Mouse (Mus musculus) hindbrain, embryonic 11.5 days (tissue): ENCODE results near the gene Slc38a2. TPM values are rescaled to one million over a fixed set of nuclear protein-coding genes. Genes with fewer than 3 reads are reported as not detected.

Experiments used
- ATAC-seq: fragments of 200-750 bp; cut with Nextera tagmentation; 2 replicates; pipeline ENCODE4 v1.8.0; 2017; ENCODE audit warnings: mild to moderate bottlenecking, moderate TSS enrichment, moderate library complexity; ENCODE audit not compliant: low FRiP score
- DNase-seq: peaks from one replicate; pipeline ENCODE4 v3.0.0-alpha.2; 2015; ENCODE audit warnings: low spot score
- H3K27ac ChIP-seq: fragments of 300-500 bp; sonication (generic); 2 replicates; pipeline ENCODE4 v1.5.1; 2014; ENCODE audit warnings: mild to moderate bottlenecking, low read depth, low read length
- H3K27me3 ChIP-seq: fragments of 300-500 bp; sonication (generic); 2 replicates; pipeline ENCODE4 v1.6.1; 2014; ENCODE audit warnings: mild to moderate bottlenecking, low read length, moderate library complexity, mixed read lengths; ENCODE audit not compliant: control insufficient read depth, insufficient read depth
- H3K36me3 ChIP-seq: fragments of 300-500 bp; sonication (generic); 2 replicates; pipeline ENCODE4 v1.6.1; 2014; ENCODE audit warnings: mild to moderate bottlenecking, low read length, moderate library complexity, mixed read lengths; ENCODE audit not compliant: control insufficient read depth, insufficient read depth
- H3K4me1 ChIP-seq: fragments of 300-500 bp; sonication (generic); replicated peaks from 2 replicates; pipeline ENCODE4 v1.6.1; 2014; ENCODE audit warnings: low read length, mixed read lengths; ENCODE audit not compliant: control insufficient read depth, insufficient read depth
- H3K4me2 ChIP-seq: fragments of 300-500 bp; sonication (generic); replicated peaks from 2 replicates; pipeline ENCODE4 v1.6.1; 2014; ENCODE audit warnings: mild to moderate bottlenecking, low read depth, low read length
- H3K4me3 ChIP-seq: fragments of 300-500 bp; sonication (generic); 2 replicates; pipeline ENCODE4 v1.5.1; 2014; ENCODE audit warnings: low read depth, low read length
- H3K9ac ChIP-seq: fragments of 300-500 bp; sonication (generic); 2 replicates; pipeline ENCODE4 v1.6.1; 2014; ENCODE audit warnings: low read depth, low read length
- H3K9me3 ChIP-seq: fragments of 300-500 bp; sonication (generic); 2 replicates; pipeline ENCODE4 v1.6.1; 2016; ENCODE audit warnings: low read length; ENCODE audit not compliant: control insufficient read depth
- WGBS: fragments of 180-500 bp; shearing (Covaris S2); extraction: QIAGEN DNeasy Blood & Tissue Kit; methylation state at CpG from one replicate; pipeline ENCODE4 v1.1.7; 2014; 5-methylcytosine and 5-hydroxymethylcytosine counted together
- polyA plus RNA-seq: library from polyadenylated mRNA; unstranded; fragments of >200 nt; fragmentation: Nextera tagmentation; extraction: Ambion mirVana; gene quantifications from 2 replicates; pipeline ENCODE4 v1.2.1, GENCODE M21; 2014

The Slc38a2 gene
- polyA plus RNA-seq, 1 experiment from 2014 or later = 209 TPM

DNA sequence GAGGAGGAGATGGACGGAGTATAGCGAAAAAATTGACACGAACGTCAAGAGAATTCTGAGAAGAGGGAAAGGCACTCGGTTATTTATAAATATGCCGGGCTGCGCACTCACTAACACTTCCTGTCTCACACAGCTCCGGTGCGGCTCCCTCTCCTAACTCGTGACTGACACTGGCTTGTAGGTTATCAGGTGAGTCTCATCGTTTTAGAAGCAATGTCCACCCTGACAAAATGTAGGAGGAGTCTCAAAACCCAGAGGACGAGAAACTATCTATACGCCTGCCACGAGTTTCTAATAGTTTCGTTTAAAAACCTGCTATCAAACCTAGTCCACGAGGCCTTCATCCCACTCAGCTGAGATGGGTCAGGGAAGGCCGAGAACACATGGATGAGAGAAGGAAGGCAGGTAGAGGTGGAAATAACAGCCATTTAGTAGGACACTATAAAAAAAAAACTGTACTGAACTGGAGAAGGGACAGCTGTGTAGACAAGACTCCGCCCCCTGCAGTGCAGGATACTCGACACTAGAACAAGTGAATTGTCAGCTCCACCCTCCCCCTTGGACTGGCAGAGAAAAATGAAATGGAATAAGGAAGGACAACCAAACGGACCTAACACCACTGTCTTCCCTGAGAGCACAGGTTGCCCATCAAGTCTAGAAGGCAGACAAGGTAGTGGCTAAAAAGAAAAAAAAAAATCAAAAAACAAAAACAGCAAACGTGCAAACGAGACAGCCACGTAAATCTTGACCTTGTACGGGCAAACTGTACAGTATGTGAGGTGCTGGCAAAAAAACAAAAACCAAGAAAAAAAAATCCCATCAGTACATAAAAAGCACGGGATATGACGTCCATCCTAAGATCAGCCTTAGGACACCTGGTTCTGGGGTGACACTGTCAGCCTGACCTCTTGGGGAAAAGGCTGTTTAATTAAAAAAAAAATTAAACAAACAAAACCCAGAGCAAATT, 3.8 kb downstream of the Slc38a2 start:
- ATAC-seq (no peak), DNase-seq (no peak)
- no peaks in the 10 kb centered on the region for H3K9me3 ChIP-seq
- H3K36me3 ChIP-seq = peaks cover 37% of the 10 kb centered on the region
- H3K4me2 ChIP-seq = peak overlapping the region; percentile 25
- no peak overlapping the region for H3K27ac ChIP-seq
- H3K4me1 ChIP-seq = peaks cover 6% of the 10 kb centered on the region; the same call in 1 of the 2 replicates
- no peak overlapping the region for H3K9ac ChIP-seq
- H3K4me3 ChIP-seq = peak overlapping the region; percentile 83; the same call in 1 of the 2 replicates
- 84% methylated on average over 26 of the region's 26 CpGs for WGBS
- no peaks in the 10 kb centered on the region for H3K27me3 ChIP-seq

DNA sequence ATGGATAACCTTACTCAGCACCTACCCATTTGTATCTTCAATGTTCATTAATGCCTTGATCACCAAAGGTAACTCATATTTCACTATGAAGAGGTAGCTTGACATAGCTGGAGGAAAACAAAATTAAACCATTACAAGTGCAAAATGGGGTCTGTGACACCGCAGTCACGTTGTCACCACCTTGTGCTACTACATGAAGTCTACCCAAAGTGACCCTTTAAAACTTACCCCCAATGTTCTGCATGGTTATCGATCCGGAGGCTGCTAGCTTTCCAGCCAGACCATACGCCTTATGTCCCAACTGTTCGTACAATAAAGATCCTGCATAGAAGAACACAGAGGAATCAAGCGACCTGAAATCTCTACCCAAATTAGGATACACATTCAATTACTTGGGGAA, 4.5 kb downstream of the Slc38a2 start:
- no peaks in the 10 kb centered on the region for H3K27me3 ChIP-seq
- H3K36me3 ChIP-seq = peaks cover 42% of the 10 kb centered on the region
- H3K27ac ChIP-seq = no peak overlapping the region
- no peak overlapping the region for H3K9ac ChIP-seq
- H3K4me1 ChIP-seq = peaks cover 4% of the 10 kb centered on the region; the same call in 1 of the 2 replicates
- H3K9me3 ChIP-seq = no peaks in the 10 kb centered on the region
- H3K4me2 ChIP-seq = no peak overlapping the region
- ATAC-seq = no peak
- WGBS = 92% methylated on average over 7 of the region's 7 CpGs
- no peak overlapping the region for H3K4me3 ChIP-seq
- DNase-seq = no peak

DNA sequence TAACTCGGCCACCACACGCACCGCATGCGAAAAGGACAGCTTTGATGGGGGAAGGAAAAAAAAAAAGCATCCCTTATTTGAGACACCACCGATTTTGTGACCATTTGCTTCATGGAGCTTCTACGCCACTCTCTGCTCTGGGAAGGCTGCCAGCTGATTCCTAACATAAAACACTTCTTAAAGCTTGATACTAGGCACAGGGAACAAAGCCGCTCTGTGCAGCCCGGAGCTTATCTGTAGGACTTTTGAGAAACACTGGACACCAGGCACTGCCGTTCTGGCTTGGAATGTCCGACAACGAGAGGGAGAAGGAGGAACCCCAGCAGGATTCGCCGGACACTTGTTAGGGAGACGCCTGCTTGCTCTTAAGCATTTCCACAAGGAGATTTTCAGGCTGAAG, 5.8 kb downstream of the Slc38a2 start:
- no peak for DNase-seq

DNA sequence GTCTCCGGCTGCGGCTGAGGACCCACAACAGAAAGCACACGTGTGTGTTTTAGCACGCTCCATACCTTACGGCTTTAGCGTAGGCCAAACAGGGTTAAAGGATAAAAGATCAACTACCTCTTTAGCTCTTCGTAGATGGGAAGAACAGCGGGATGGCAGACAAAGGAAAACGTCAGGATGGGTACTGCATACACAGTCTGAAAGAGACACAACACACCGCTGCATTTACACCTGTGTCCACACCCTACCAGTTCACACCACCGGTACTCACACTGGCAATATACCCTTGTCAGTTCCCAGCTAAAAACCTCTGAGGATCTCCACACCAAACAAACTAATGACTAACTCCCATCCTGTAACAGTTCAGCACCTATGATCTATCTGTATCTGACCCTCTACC, 7.1 kb downstream of the Slc38a2 start:
- no peak overlapping the region for H3K4me2 ChIP-seq
- H3K36me3 ChIP-seq = peaks cover 54% of the 10 kb centered on the region
- H3K4me3 ChIP-seq = no peak overlapping the region
- WGBS = 95% methylated on average over 11 of the region's 11 CpGs
- ATAC-seq (no peak), DNase-seq (no peak)
- H3K27ac ChIP-seq = no peak overlapping the region
- H3K9ac ChIP-seq = no peak overlapping the region
- H3K4me1 ChIP-seq = peaks cover 4% of the 10 kb centered on the region; the same call in 1 of the 2 replicates
- H3K9me3 ChIP-seq = no peaks in the 10 kb centered on the region
- H3K27me3 ChIP-seq = no peaks in the 10 kb centered on the region

More for the DNA sequence above, 5.8 kb downstream of the Slc38a2 start:
- no peak overlapping the region for H3K27ac ChIP-seq
- H3K4me2 ChIP-seq = no peak overlapping the region
- H3K36me3 ChIP-seq = peaks cover 47% of the 10 kb centered on the region
- H3K9ac ChIP-seq = no peak overlapping the region
- H3K4me1 ChIP-seq = peaks cover 4% of the 10 kb centered on the region; the same call in 1 of the 2 replicates
- 91% methylated on average over 14 of the region's 14 CpGs for WGBS
- no peak overlapping the region for H3K4me3 ChIP-seq
- H3K27me3 ChIP-seq = no peaks in the 10 kb centered on the region
- H3K9me3 ChIP-seq = no peaks in the 10 kb centered on the region
- no peak for ATAC-seq

DNA sequence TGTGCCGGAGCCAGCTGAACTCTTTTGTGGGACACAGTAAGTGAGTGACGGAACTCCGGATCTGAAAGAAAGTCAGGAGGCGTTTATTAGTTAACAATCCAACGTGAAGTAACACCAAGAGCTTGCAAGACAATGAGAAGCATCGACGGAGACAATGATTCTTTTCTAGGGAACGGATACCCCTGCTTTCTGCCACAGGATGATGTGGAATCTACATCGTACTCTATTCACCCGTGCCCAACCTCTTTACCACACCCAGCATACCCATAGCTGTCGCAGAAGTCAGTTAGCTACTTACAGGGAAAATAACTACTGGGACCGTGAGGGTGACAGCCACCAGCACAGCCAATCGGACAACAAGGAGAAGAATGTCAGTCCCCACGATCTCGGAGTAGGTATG, 8.1 kb downstream of the Slc38a2 start:
- 90% methylated on average over 15 of the region's 15 CpGs for WGBS
- peaks cover 54% of the 10 kb centered on the region for H3K36me3 ChIP-seq

DNA sequence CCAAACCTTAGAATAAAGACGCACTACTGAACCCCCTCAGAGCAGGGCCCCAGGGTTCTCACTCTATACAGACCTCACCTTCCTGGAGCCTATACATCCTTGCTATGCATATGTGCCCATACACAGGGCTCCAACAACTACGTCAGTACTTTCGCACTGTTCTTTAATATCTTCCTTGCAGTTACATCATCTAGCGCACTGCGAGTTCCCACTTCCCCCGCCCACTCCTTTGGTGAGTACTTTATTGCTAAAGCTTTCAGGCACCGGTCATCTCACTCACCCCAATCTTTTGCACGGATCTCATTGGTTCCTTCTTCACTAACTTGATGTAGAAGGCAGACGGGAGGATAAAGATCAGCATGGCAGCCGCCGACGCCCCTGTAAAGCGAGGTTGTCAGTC, 8.7 kb downstream of the Slc38a2 start:
- no peak overlapping the region for H3K4me3 ChIP-seq
- DNase-seq (no peak), ATAC-seq (no peak)
- H3K4me1 ChIP-seq = no peaks in the 10 kb centered on the region
- WGBS = 93% methylated on average over 13 of the region's 13 CpGs
- H3K27me3 ChIP-seq = no peaks in the 10 kb centered on the region
- no peak overlapping the region for H3K9ac ChIP-seq
- peaks cover 53% of the 10 kb centered on the region for H3K36me3 ChIP-seq
- no peak overlapping the region for H3K27ac ChIP-seq
- no peak overlapping the region for H3K4me2 ChIP-seq
- no peaks in the 10 kb centered on the region for H3K9me3 ChIP-seq

More for the DNA sequence above, 8.1 kb downstream of the Slc38a2 start:
- Histone ChIP-seq H3K4me1 (no peaks in the 10 kb centered on the region), H3K4me2 (no peak overlapping the region), H3K9me3 (no peaks in the 10 kb centered on the region), H3K27ac (no peak overlapping the region), H3K27me3 (no peaks in the 10 kb centered on the region), H3K4me3 (no peak overlapping the region), H3K9ac (no peak overlapping the region)
- DNase-seq (no peak), ATAC-seq (no peak)

DNA sequence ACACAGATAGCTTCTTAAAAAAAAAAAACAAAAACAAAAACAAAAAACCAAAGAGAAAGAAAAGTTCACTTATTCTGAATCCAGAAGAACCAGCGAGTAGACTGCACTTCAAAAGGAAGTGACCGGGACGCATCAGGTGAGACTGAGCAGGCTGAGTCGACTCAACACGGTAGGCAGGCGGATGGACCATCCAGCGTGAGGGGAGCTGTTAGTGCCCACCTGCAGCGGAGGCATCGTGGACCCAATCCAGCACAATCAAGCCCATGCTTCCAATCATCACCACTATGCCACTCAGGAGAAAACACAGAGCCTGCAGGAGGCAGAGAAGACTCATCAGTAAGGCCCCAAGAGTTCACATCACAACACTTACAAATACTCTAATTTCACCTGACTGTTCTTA, 9.6 kb downstream of the Slc38a2 start:
- DNase-seq = no peak
- H3K9ac ChIP-seq = no peak overlapping the region
- no peak for ATAC-seq
- no peaks in the 10 kb centered on the region for H3K4me1 ChIP-seq
- H3K27ac ChIP-seq = no peak overlapping the region
- H3K36me3 ChIP-seq = peaks cover 49% of the 10 kb centered on the region
- WGBS = 94% methylated on average over 9 of the region's 9 CpGs
- H3K27me3 ChIP-seq = no peaks in the 10 kb centered on the region
- no peak overlapping the region for H3K4me3 ChIP-seq
- no peak overlapping the region for H3K4me2 ChIP-seq
- H3K9me3 ChIP-seq = no peaks in the 10 kb centered on the region

DNA sequence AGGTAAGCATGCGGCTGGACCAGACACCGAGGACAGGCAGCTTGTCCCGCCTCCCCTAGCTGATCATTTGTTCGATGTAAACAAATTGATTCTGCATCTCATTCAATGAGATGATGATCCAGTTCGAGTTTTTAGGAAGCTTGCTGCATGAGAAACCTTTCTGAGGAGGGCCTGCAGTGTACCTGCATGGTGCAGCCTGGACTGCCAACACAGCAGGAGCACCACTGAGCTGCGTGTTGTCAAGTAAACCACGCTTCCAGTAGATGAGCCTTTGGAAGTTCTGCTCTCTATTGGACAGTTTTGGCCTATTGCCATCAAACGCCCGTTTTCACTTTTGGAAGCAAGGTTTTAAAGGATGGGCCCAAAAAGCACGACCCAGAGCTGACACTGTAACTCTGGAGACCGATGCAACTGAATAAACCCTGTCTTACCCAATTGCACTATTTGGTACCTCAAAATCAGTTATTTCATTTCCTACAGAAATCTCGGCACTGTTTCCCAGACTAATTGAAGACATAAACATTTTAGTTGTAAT, 10.7 kb downstream of the Slc38a2 start:
- H3K27me3 ChIP-seq = no peaks in the 10 kb centered on the region
- no peaks in the 10 kb centered on the region for H3K9me3 ChIP-seq
- H3K9ac ChIP-seq = no peak overlapping the region
- DNase-seq (no peak), ATAC-seq (no peak)
- no peak overlapping the region for H3K4me3 ChIP-seq
- peaks cover 43% of the 10 kb centered on the region for H3K36me3 ChIP-seq
- WGBS = 90% methylated on average over 12 of the region's 12 CpGs
- H3K27ac ChIP-seq = no peak overlapping the region
- no peaks in the 10 kb centered on the region for H3K4me1 ChIP-seq
- H3K4me2 ChIP-seq = no peak overlapping the region
